Mouse (Mus musculus) embryo, embryonic 11 days (tissue): ENCODE results near the gene Isyna1.

Experiments
- DNase-seq: peaks from one replicate; pipeline ENCODE4 v3.0.0-alpha.2; 2015

Isyna1 gene

GRCm38 (mm10) chr8:70629574-70630531, 35.7 kb downstream of the Isyna1 start:
- DNase-seq, result peak; percentile 93

GRCm38 (mm10) chr8:70630532-70631381, 36.6 kb downstream of the Isyna1 start:
- peak; percentile 66 for DNase-seq

- DNase-seq, result no peak
These were observed 37.3 kb downstream of the Isyna1 start for GRCm38 (mm10) chr8:70631436-70631835.

- no peak for DNase-seq
These were observed 38.2 kb downstream of the Isyna1 start, which contains the start of gene Gdf15 for GRCm38 (mm10) chr8:70632346-70632892. Gene Gdf15, minus strand, starts transcription at chr8:70632456.

GRCm38 (mm10) chr8:70634066-70634465, 39.9 kb downstream of the Isyna1 start:
- no peak for DNase-seq

- DNase-seq, result no peak
These were observed 41.4 kb downstream of the Isyna1 start for GRCm38 (mm10) chr8:70635527-70635926.

- DNase-seq, result no peak
These were observed 42.7 kb downstream of the Isyna1 start for GRCm38 (mm10) chr8:70636838-70637237.

- no peak for DNase-seq
These were observed 44.6 kb downstream of the Isyna1 start for GRCm38 (mm10) chr8:70638752-70639151.

- no peak for DNase-seq
These were observed 48.8 kb downstream of the Isyna1 start for GRCm38 (mm10) chr8:70643019-70643418.

GRCm38 (mm10) chr8:70644065-70644464, 49.9 kb downstream of the Isyna1 start:
- DNase-seq, result no peak

GRCm38 (mm10) chr8:70645501-70646224, 51.5 kb downstream of the Isyna1 start:
- DNase-seq, result no peak

GRCm38 (mm10) chr8:70646369-70646768, 52.2 kb downstream of the Isyna1 start:
- no peak for DNase-seq

GRCm38 (mm10) chr8:70646775-70647174, 52.6 kb downstream of the Isyna1 start:
- DNase-seq, result no peak
